Mouse (Mus musculus): ENCODE results near the gene Slc4a1ap.

- TF ChIP-seq CTCF (IDR thresholded peaks at IDR 0.05; ENCODE audit: low read depth, low read length) = no peak
- TF ChIP-seq GATA1 (IDR thresholded peaks at IDR 0.05; ENCODE audit: borderline replicate concordance, low read length) = no peak
- no peak for TF ChIP-seq TAL1 (conservative IDR thresholded peaks at IDR 0.05; ENCODE audit: low read depth, low read length)
- no peak for TF ChIP-seq POLR2AphosphoS5 (IDR thresholded peaks at IDR 0.05; ENCODE audit: insufficient replicate concordance, low read depth, low read length)
Measured at GRCm38 (mm10) chr5:31562036-31562666, 35.4 kb downstream of the Slc4a1ap start.
